Mouse (Mus musculus) megakaryocyte, embryonic 14.5 days (primary cell): ENCODE measurements at regions not wholly inside any gene's neighbourhood (a gene's known extent, or its start where the extent isn't known, plus 50 kb on each side); places are given as distances from the start of the nearest gene placed in this dataset.

Source experiments
- FLI1 ChIP-seq: IDR thresholded peaks from 2 replicates; pipeline ENCODE4 v1.6.1; 2012; ENCODE audit warnings: low read length, inconsistent platforms, mixed read lengths
- GATA1 ChIP-seq: IDR thresholded peaks from 3 replicates; pipeline ENCODE4 v1.6.1; 2012; ENCODE audit warnings: mixed read lengths, low read length, inconsistent platforms, borderline replicate concordance

DNA sequence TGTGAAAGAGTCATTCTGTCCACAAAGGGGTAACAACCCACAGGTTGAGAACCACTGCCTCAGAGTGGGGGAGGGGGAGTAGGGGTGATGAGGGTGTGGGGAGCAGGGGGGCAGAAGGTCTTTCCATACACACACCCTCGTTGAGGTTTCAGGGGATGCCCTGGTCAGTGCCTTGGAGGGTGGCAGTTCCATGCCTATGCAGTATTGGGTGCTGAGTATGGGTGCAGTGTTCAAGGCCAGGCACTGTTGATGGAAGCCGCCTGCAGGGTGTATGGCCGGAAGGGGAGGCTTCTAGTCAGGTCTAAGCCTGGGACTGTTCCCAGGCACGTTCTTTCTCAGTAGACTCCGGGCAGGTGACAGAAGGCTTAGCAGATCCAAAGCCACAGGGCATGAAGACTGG lies 234.1 kb downstream of the 3100002H09Rik start:
- TF ChIP-seq GATA1 (no peak), FLI1 (no peak)
